Mouse (Mus musculus): ENCODE measurements around the gene Vasn.
A peak's percentile ranks its signal among the peaks of the same experiment; 100 is the strongest.
"Not testable (repeated sequence)": the region's sequence is repeated elsewhere in the genome, so short reads cannot be mapped to it uniquely, and the experiment has no call there.

Gene Vasn

DNA sequence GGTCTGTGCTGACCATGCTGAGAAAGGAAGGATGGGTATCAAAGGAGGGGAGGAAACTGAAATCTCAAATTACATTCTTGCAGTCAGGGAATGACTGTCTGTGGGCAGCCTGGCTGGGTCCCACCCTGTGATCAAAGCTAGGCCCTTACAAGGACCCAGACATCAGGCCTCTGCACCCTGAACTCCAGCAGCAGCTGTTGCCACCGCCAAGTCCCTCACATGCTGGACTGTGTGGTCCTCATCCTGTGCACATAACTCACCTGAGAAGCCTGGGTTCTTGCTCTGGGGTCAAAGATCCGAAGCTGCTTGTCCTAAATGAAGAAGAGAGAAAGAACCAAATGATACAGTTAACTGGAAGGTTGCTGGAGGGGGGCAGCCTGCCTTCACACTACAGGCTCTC, 21.9 kb downstream of the Vasn start:
- no peak for DNase-seq (ENCODE audit: extremely low read depth, insufficient read length, low spot score)

DNA sequence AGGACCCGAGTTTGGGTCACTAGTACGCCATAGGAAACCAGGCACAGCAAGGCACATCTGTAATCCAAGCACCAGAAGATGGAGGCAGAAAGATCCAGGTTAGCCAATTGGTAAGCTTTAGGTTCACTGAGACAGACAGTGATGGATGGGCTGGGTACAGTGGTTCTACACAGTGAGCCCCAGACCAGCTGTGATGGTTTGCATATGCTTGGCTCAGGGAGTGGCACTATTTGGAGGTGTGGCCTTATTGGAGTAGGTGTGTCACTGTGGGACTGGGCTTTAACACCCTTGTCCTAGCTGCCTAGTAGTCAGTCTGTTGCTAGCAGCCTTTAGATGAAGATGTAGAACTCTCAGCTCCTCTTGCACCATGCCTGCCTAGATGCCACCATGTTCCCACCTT, 24.1 kb downstream of the Vasn start:
- no peak for DNase-seq (ENCODE audit: extremely low read depth, insufficient read length, low spot score)

DNA sequence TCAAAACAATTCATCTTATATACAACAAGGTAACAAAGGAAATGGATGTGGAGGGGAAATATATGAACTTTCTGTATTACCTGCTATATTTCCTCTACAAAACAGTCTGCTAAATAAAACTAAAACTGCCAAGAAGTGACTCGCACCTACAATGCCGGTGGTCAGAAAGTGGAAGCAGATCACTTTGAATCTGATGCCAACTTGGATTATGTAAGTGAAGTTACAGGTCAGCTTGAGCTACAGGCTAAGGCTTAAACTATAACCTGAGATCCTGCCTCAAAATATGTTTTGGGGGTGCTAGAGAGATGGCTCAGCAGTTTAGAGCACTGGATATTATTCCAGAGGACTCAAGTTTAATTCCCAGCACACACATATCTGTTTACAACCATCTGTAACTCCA, 26.0 kb downstream of the Vasn start:
- DNase-seq (ENCODE audit: extremely low read depth, insufficient read length, low spot score), result no peak

DNA sequence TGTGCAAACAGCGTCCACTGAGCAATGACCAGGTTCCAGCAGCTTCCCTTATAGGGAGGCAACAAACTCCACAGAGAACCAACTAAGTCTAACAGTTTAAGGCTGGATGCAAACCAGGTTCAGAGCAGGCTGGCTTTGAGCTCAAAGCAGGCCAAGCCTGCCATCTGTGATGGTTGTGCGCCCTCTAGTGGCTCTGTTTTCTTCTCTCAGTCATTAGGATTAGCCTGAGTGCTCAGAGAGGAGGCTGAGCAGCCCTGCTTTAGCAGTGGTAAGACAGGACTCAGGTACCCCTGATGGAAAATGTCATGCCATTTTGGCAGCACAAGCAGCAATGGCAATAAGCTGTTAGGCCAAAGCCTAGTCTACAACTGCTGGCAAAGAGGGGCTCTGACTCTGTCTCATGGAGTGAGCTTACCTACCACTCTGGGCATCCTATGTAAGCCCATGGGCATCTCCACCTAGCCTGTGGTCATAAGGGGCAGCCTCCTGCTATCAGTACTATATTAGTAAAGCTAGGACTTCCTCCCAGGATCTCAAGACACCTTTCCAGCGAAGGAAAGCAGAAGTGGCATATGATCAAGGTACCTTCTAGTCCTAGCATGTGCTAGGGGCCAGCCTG, 27.6 kb downstream of the Vasn start:
- peak; percentile 50 for DNase-seq (ENCODE audit: extremely low read depth, insufficient read length, low spot score)

DNA sequence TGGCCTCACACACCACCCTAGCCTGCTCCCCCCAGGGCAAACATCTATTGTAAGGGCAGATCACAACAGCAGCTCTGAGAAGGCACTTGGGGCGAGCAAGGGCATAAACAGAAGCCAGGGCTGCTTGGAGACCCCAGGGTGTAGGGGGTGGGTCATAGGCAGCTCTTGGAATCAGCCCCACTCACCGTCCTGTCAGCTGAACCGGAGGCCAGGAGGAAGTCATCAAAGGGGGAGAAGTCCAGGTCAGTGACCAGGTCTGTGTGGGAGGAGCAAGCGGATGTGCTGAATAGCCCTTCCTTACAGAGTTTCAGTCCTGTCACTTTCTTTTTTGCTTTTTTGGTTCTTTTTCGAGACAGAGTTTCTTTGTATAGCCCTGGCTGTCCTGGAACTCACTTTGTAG, 30.6 kb downstream of the Vasn start:
- DNase-seq (ENCODE audit: extremely low read depth, insufficient read length, low spot score), result no peak

DNA sequence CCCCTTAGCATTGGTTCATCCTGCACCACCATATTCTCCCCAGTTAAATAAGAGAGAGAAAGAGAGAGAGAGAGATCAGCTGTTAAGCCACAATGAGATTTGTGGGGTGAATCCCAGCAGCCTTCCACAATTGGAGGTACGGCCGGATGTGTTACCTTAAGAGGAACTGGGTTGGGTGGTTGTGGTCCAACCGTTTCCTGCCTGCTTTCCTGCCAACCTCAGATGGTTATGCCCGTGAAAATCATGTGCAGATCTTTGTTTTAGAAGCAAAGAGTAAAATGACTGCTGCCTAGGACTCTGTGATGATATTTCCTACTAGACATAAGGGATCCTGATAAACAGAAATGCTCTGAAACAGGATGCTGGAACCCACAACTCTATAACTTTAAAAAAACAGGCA, 34.4 kb downstream of the Vasn start:
- DNase-seq (ENCODE audit: extremely low read depth, insufficient read length, low spot score), result no peak

DNA sequence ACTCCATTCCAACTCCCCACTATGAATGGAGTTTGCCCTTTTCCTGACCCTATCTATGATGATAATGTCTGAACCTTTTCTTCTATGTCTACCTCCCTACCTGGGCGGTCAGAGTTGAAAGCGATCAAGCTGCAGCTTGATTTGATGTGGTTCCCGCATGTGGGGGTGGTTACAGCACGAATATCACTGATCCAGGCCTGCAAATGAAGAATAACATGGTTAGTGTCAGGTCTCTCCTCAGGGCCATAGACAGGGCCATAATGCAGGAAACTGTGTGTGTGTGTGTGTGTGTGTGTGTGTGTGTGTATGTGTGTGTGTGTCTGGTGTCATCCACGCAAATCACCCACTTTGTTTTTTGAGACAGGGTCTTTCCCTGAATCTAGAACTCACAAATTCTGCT, 37.1 kb downstream of the Vasn start:
- no peak for DNase-seq (ENCODE audit: extremely low read depth, insufficient read length, low spot score)

DNA sequence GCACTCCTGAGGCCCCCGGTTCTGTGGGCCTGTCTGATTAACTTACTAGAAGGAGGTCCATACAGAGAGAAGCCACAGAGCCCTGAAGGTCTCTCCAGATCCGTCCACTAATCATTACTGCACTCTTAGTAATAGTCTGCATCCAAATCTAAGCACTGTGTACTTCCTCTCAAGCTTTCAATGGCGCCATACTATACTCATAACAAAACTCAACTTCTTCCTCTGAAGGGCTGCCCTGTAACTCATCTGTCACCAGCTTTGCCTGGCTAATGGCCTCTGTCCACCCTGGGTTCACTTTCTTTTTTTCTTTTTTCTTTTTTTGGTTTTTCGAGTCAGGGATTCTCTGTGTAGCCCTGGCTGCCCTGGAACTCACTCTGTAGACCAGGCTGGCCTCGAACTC, 38.3 kb downstream of the Vasn start:
- DNase-seq (ENCODE audit: extremely low read depth, insufficient read length, low spot score), result no peak

DNA sequence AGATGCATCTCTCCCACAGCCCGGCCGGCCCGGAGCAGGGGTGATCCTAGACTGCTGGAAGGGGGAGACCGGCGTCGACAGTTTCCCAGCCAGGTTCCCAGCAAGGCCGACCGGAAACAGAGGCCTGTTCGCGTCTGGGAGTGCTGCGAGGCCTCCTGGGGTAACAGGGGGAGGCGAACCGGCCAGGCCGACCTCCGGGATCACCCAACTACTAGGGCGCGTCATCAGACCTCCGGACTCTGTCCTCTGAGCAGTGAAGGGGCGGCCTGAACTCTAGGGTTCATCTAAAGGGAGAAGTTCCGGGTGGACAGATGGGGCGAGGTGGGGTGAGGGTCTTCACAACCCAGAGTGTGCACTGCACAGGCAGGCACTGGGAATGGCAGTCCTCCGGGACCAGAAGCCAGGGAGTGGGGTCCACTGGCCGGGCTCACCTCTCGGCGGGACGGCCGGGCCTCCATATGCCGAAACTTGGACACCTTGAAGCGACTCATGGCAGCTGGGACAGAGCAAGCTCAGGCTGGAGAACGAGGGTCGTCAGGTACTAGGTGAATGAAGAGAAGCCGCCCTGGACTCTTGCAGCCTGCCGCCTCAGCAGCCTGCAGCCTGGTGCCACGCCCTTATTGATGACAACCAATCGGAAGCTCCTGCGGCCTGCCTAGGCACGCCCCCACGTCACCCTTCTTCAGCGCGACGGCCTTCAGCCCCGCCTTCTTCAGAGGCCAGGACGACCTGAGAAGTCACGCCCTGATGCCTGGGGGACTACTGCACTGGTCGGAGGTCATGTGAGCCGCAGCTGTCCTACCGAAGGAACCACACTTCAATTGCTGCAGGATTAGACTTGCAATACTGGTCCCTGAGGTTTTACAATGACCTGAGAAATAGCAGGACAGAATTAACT, 39.6 kb downstream of the Vasn start, which contains the start of gene Coro7:
Coro7 (minus strand) TSS at position 657 of the 898 bp plus-strand sequence.
- DNase-seq (ENCODE audit: extremely low read depth, insufficient read length, low spot score), result peak; percentile 97

DNA sequence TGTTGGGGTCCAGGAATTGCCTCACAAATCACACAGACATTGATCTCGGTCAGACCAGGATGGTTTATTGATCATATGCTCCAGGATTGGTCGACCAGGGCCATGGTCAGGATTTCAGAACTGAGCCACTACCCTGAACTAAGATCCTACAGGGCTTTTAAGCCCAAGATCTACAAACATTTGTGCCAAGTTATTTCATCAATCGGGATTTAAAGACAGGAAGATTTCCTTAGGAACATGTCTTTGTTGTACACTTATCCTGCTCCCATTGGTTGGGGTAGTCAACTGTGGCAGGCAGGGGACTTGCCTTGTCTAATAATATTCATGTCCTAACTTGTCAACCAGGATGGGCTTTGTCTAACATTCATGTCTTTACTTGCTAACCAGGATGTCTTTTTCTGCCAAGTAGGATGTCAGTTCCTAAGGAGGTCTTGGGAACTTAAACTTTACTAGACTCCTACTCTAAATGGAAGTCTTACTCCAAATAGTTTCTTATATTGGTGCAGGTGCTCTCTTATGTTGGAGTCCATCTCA, 41.2 kb downstream of the Vasn start:
- DNase-seq (ENCODE audit: extremely low read depth, insufficient read length, low spot score), result not testable (repeated sequence)

DNA sequence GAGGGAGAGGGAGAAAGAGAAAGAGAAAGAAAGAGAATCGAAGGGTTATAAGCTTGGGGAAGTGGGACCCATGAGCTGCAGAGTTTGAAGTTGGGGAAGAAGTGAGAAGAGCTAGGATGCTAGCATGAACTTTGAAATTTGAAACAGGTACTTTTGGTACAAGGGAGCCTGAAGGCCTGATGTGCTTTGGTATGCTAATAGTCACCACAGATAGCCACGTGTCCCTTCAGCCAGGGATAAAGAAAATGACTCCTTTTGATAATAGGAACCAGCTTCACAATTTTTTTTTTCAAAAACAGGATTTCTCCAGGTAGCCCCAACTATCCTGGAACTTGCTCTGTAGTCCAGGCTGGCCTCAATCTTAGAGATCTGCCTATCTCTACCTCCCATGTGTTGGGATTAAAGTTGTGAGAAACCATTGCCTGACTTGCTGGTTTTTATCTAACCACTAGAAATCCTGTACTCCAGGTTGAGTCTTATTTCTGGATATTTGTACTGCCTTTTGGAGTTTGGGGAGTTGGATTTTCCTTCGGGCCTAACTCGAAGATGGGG, 43.0 kb downstream of the Vasn start:
- DNase-seq (ENCODE audit: extremely low read depth, insufficient read length, low spot score), result no peak

DNA sequence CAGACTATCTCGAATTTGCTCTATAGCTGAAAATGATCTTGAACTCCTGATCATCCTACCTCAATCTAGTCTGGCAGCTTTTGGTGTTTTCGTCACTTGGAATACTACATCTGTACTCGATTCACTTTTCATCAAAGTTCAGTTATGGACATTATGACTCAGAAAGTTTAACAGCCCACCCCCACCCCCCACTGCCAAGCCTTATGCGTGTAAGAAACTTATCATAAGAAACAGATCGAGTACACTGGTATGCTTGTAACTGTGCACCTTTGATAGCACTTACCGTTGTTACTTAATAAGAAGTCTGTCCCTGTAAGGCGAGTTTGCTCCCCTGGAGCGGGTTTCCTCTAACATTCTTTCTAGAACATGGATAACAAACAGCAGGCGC, 43.4 kb downstream of the Vasn start:
- DNase-seq (ENCODE audit: extremely low read depth, insufficient read length, low spot score), result no peak

DNA sequence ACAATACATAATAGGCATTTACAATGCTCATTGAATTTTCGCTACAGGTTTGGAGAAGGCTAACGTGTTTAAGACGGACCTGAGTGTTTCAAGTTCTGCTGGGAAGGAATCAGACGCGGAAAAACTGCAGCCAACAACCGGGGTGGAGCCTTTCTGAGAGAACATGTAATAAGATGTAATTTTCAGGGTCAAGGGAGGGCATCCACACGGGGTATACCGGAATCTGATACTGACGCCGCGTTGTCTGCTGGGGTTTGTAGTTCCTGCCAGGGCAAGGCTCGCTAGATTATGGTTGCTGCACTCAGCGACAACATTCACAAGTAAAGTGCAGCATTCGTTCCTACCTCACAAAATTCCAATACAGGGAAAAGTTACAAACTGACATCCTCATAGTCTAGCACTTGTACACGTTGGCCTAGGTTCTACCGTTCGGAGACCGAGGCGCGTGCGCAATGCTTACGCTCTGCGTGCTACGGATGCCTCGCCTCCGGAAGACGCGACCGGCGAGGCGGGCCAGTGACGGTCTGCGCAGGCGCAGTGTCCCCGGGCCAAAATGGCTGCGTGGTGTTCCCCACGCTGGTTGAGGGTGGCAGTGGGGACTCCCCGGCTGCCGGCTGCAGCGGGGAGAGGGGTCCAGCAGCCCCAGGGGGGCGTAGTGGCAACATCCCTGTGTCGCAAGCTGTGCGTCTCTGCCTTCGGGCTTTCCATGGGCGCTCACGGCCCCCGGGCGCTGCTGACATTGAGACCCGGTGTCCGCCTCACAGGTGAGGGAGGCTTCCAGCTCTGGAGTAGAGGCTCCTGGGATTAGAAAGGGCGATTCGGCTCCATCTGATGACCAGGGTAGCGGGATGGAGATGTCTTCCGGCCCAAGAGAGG, 44.1 kb downstream of the Vasn start:
- peak; percentile 93 for DNase-seq (ENCODE audit: extremely low read depth, insufficient read length, low spot score)

DNA sequence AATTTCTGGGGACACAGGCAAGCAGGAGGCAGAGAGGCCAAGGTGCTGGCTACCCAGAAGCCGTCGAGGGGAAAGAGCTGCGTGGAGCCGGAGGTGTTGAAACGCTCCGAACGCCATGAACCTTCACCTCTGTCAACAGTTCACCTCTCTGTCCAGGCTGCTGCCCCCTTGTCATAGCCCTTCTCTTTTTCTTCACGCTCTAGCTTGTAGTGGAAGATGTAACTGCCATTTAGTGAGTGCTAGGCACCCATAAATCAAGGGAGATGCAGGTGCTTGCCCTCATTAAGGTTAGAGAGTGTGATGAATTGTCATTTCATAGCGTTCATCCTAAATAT, 44.7 kb downstream of the Vasn start:
- no peak for DNase-seq (ENCODE audit: extremely low read depth, insufficient read length, low spot score)

DNA sequence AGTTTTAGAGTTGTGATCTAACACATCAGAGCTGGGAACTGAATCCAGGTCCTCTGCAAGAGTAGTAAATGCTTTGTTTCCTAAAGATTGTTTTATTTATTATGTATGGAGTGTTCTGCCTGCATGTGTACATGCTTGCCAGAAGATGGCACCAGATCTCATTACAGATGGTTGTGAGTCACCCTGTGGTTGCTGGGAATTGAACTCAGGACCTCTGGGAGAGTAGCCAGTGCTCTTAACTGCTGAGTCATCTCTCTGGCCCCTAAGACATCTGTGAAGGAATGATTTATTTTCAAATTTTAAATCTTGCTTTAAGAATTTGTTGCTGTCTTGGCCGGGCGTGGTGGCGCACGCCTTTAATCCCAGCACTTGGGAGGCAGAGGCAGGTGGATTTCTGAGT, 49.6 kb downstream of the Vasn start:
- peak; percentile 63 for DNase-seq (ENCODE audit: extremely low read depth, insufficient read length, low spot score)
